Mouse (Mus musculus) natural killer cell, adult 2 months (primary cell): Measurements from ENCODE around the gene Hnf1b.

Experiments
- DNase-seq, 2 experiments: peaks; one replicate each; pipeline ENCODE4 v3.0.0; 2022; ENCODE audit warnings: low spot score in 2 of 2

The Hnf1b gene

GRCm38 (mm10) chr11:83849529-83850335, at the start of gene Hnf1b:
TSS of gene Hnf1b (plus strand) at chr11:83850063.
- DNase-seq, result peak in 1 of 2 experiments; percentile 6

- DNase-seq, result peak in 1 of 2 experiments; percentile 20
Measured at GRCm38 (mm10) chr11:83802166-83802565, 47.7 kb upstream of the Hnf1b start.

- no peak for DNase-seq
Measured at GRCm38 (mm10) chr11:83802581-83802980, 47.3 kb upstream of the Hnf1b start.

- DNase-seq, result no peak
Measured at GRCm38 (mm10) chr11:83810441-83810840, 39.4 kb upstream of the Hnf1b start.

- DNase-seq, result no peak
Measured at GRCm38 (mm10) chr11:83815191-83815590, 34.7 kb upstream of the Hnf1b start.

GRCm38 (mm10) chr11:83815628-83816027, 34.2 kb upstream of the Hnf1b start:
- peak in 1 of 2 experiments; percentile 47 for DNase-seq

GRCm38 (mm10) chr11:83817048-83817447, 32.8 kb upstream of the Hnf1b start:
- DNase-seq, result no peak

GRCm38 (mm10) chr11:83817994-83818393, 31.9 kb upstream of the Hnf1b start:
- no peak for DNase-seq

- DNase-seq, result no peak
Measured at GRCm38 (mm10) chr11:83818591-83819127, 31.2 kb upstream of the Hnf1b start.

GRCm38 (mm10) chr11:83819806-83820483, 29.9 kb upstream of the Hnf1b start:
- DNase-seq, result no peak

GRCm38 (mm10) chr11:83826142-83826541, 23.7 kb upstream of the Hnf1b start:
- no peak for DNase-seq

- peak in 1 of 2 experiments; percentile 21 for DNase-seq
Measured at GRCm38 (mm10) chr11:83828553-83829142, 21.2 kb upstream of the Hnf1b start.

- DNase-seq, result peak in 1 of 2 experiments; percentile 19
Measured at GRCm38 (mm10) chr11:83832389-83832788, 17.5 kb upstream of the Hnf1b start.

- DNase-seq, result no peak
Measured at GRCm38 (mm10) chr11:83833517-83833916, 16.3 kb upstream of the Hnf1b start.

GRCm38 (mm10) chr11:83833959-83834496, 15.8 kb upstream of the Hnf1b start:
- no peak for DNase-seq

GRCm38 (mm10) chr11:83839451-83839850, 10.4 kb upstream of the Hnf1b start:
- no peak for DNase-seq

GRCm38 (mm10) chr11:83843534-83843933, 6.3 kb upstream of the Hnf1b start:
- DNase-seq, result no peak

GRCm38 (mm10) chr11:83850586-83851272, 866 bp downstream of the Hnf1b start:
- no peak for DNase-seq

GRCm38 (mm10) chr11:83851273-83852015, 1.6 kb downstream of the Hnf1b start:
- peak in 1 of 2 experiments; percentile 15 for DNase-seq

GRCm38 (mm10) chr11:83852016-83852355, 2.1 kb downstream of the Hnf1b start:
- DNase-seq, result no peak
